Mouse (Mus musculus) spleen, postnatal 14 days (tissue): ENCODE results near the gene Gm45717.

Experiments
- DNase-seq, 2 experiments: peaks; one replicate each; pipeline ENCODE4 v3.0.0; 2021 to 2022; ENCODE audit warnings: low spot score in 2 of 2

Gm45717 gene

GRCm38 (mm10) chr7:140943356-140943755 is 12.4 kb downstream of the Gm45717 start:
- DNase-seq: no peak

- no peak for DNase-seq
These were observed 12.9 kb downstream of the Gm45717 start for GRCm38 (mm10) chr7:140942811-140943210.

GRCm38 (mm10) chr7:140942341-140942740 is 13.4 kb downstream of the Gm45717 start:
- DNase-seq: no peak

GRCm38 (mm10) chr7:140941222-140942051 is 14.3 kb downstream of the Gm45717 start, which contains the start of gene Pgghg:
Pgghg (plus strand) TSS chr7:140941391.
- peak; percentile 53 to 70 for DNase-seq

GRCm38 (mm10) chr7:140939669-140940171 is 16.0 kb downstream of the Gm45717 start:
- DNase-seq: no peak

- DNase-seq: no peak
These were observed 16.8 kb downstream of the Gm45717 start for GRCm38 (mm10) chr7:140938896-140939295.

GRCm38 (mm10) chr7:140938436-140938835 is 17.3 kb downstream of the Gm45717 start:
- DNase-seq: no peak

GRCm38 (mm10) chr7:140927181-140927580 is 28.6 kb downstream of the Gm45717 start:
- no peak for DNase-seq

GRCm38 (mm10) chr7:140923070-140923775 is 32.5 kb downstream of the Gm45717 start:
- no peak for DNase-seq

- no peak for DNase-seq
These were observed 33.2 kb downstream of the Gm45717 start for GRCm38 (mm10) chr7:140922398-140923069.

GRCm38 (mm10) chr7:140921225-140921975 is 34.3 kb downstream of the Gm45717 start:
- DNase-seq: no peak

- no peak for DNase-seq
These were observed 35.2 kb downstream of the Gm45717 start, which contains the start of gene Nlrp6 for GRCm38 (mm10) chr7:140920418-140921029. Nlrp6 (plus strand) TSS chr7:140920902.

GRCm38 (mm10) chr7:140919911-140920310 is 35.8 kb downstream of the Gm45717 start:
- no peak for DNase-seq

GRCm38 (mm10) chr7:140914031-140914690 is 41.6 kb downstream of the Gm45717 start:
- no peak for DNase-seq

- no peak for DNase-seq
These were observed 42.8 kb downstream of the Gm45717 start for GRCm38 (mm10) chr7:140912846-140913482.

GRCm38 (mm10) chr7:140912293-140912692 is 43.4 kb downstream of the Gm45717 start:
- DNase-seq: no peak

- DNase-seq: peak; percentile 25 to 56
These were observed 47.1 kb downstream of the Gm45717 start for GRCm38 (mm10) chr7:140908634-140909107.

- no peak for DNase-seq
These were observed 47.6 kb downstream of the Gm45717 start for GRCm38 (mm10) chr7:140908181-140908580.

GRCm38 (mm10) chr7:140907697-140908096 is 48.0 kb downstream of the Gm45717 start:
- no peak for DNase-seq

GRCm38 (mm10) chr7:140907131-140907530 is 48.6 kb downstream of the Gm45717 start:
- DNase-seq: no peak
